Mouse (Mus musculus) left cerebral cortex, adult 2 months (tissue): ENCODE measurements around the gene Vav1. TPM values are rescaled to one million over a fixed set of nuclear protein-coding genes. Genes with fewer than 3 reads are reported as not detected.

Source experiments
- DNase-seq, 2 experiments: peaks; one replicate each; pipeline ENCODE4 v3.0.0; 2021 to 2022; ENCODE audit warnings: low spot score in 2 of 2, mixed read lengths in 1 of 2; ENCODE audit errors: extremely low spot score in 1 of 2
- H3K27ac ChIP-seq: fragments of 200-600 bp; 2 replicates; pipeline ENCODE4 v1.8.1; 2022
- H3K4me3 ChIP-seq: fragments of 200-600 bp; 2 replicates; pipeline ENCODE4 v1.8.1; 2022
- CTCF ChIP-seq: fragments of 200-600 bp; IDR thresholded peaks from 2 replicates; pipeline ENCODE4 v1.8.1; 2022; ENCODE audit warnings: antibody characterized with exemption, mild to moderate bottlenecking, moderate library complexity
- intact Hi-C: fragments of 180-260 bp; cut with DNase I; formaldehyde crosslinking; loops from one replicate; pipeline ENCODE4 v1.15.1; 2025
- total RNA-seq, 2 experiments: library from RNA; stranded (reverse); gene quantifications; 2 replicates each; pipeline ENCODE4 v1.2.3; 2021

Vav1 gene
- total RNA-seq, 2 experiments from 2014 or later: 3.1 to 3.5 TPM

GRCm38 (mm10) chr17:57351107-57351506 is 72.2 kb downstream of the Vav1 start:
- no peak for TF ChIP-seq CTCF
- no peak for DNase-seq
- intact Hi-C loops: loop anchor here (10.0 kb wide), 1 partner anchor 324 kb away; no protein-coding TSS in a partner anchor

DNA sequence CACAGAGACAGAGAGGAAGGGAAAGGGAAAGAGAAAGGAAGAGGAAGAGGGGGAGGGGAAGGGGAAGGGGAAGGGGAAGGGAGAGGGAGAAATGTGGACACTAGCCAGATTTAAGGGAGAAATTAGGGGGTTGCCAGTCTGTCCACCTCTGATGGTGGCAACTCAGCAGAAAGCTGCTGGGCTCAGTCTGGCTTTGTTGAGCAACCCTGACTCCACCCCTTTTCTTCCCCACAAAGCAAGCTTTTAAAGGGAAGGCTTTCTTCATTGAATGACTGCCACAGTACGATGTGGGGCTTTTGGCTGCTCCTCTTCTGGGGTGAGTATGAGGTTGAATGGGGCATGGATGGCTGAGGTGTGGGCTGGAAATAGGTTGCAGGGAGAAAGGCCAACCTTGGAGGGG is 79.5 kb downstream of the Vav1 start, which contains the start of gene Adgre1:
Gene Adgre1 (plus strand): TSS at position 251 of the 400 bp plus-strand sequence.
- H3K4me3 ChIP-seq: no peak within 1 kb of the TSS
- intact Hi-C loops: loop anchor here (10.0 kb wide), 1 partner anchor 316 kb away; no protein-coding TSS in a partner anchor
- TF ChIP-seq CTCF: no peak
- no peak within 1 kb of the TSS for H3K27ac ChIP-seq
- DNase-seq: no peak

More at GRCm38 (mm10) chr17:57351107-57351506, 72.2 kb downstream of the Vav1 start:
- Histone ChIP-seq H3K4me3 (no peak overlapping the region), H3K27ac (no peak overlapping the region)

GRCm38 (mm10) chr17:57359485-57360241 is 80.8 kb downstream of the Vav1 start:
- no peak overlapping the region for H3K4me3 ChIP-seq
- DNase-seq: no peak

More at GRCm38 (mm10) chr17:57359485-57360241, 80.8 kb downstream of the Vav1 start:
- intact Hi-C loops: loop anchor here (10.0 kb wide), 1 partner anchor 315 kb away; no protein-coding TSS in a partner anchor
- TF ChIP-seq CTCF: no peak
- H3K27ac ChIP-seq: no peak overlapping the region

Other genes starting within 250 kb of the Vav1 start
- 100 to 1,000 TPM; 107 to 110 TPM for gene Khsrp, start 247.6 kb upstream of the Vav1 start, total RNA-seq
- not detected for gene Slc25a41, start 237.4 kb upstream of the Vav1 start, total RNA-seq
- under 1 TPM in 1 of 2 experiments, not detected in 1; 0.77 TPM for gene Crb3, start 220.0 kb upstream of the Vav1 start, total RNA-seq
- gene Slc25a23, start 219.2 kb upstream of the Vav1 start, total RNA-seq: 100 to 1,000 TPM; 322 to 366 TPM
- gene Dennd1c, start 200.6 kb upstream of the Vav1 start, total RNA-seq: 1 to 10 TPM; 1.0 to 1.5 TPM
- 100 to 1,000 TPM; 584 to 587 TPM for gene Tubb4a, start 191.3 kb upstream of the Vav1 start, total RNA-seq
- under 1 TPM; 0.27 to 0.44 TPM for gene Tnfsf9, start 173.8 kb upstream of the Vav1 start, total RNA-seq
- gene Cd70, start 129.3 kb upstream of the Vav1 start, total RNA-seq: under 1 TPM in 1 of 2 experiments, not detected in 1; 0.58 TPM
- not detected for gene Tnfsf14, start 84.9 kb upstream of the Vav1 start, total RNA-seq
- gene C3, start 51.0 kb upstream of the Vav1 start, total RNA-seq: under 1 TPM; 0.29 to 0.42 TPM
- 10 to 100 TPM; 24.4 to 24.7 TPM for gene Gpr108, start 30.7 kb upstream of the Vav1 start, total RNA-seq
- 10 to 100 TPM in 1 of 2 experiments, 1 to 10 TPM in 1; 9.9 to 10.5 TPM for gene Trip10, start 29.6 kb upstream of the Vav1 start, total RNA-seq
- gene Adgre1, start 79.6 kb downstream of the Vav1 start, total RNA-seq: 1 to 10 TPM; 2.8 to 4.6 TPM